Mouse (Mus musculus): ENCODE results near the gene Rabl6. TPM values are rescaled to one million over a fixed set of nuclear protein-coding genes. Genes with fewer than 3 reads are reported as not detected.
A peak's percentile ranks its signal among the peaks of the same experiment; 100 is the strongest.

The Rabl6 gene
- polyA plus RNA-seq, 1 experiment from 2014 or later, result 53.3 TPM

GRCm38 (mm10) chr2:25628738-25629137, 20.4 kb upstream of the Rabl6 start:
- Histone ChIP-seq H3K9ac (ENCODE audit: low read depth, low read length) (no peak overlapping the region), H3K27ac (ENCODE audit: low read depth, low read length) (no peak overlapping the region), H3K4me2 (replicated peaks; ENCODE audit: low read depth, low read length) (no peak overlapping the region), H3K4me3 (ENCODE audit: low read depth, low read length) (no peak overlapping the region), H3K36me3 (ENCODE audit: control insufficient read depth, insufficient read depth, low read length) (no peaks in the 10 kb centered on the region), H3K4me1 (replicated peaks; ENCODE audit: control insufficient read depth, insufficient read depth, low read length) (no peaks in the 10 kb centered on the region), H3K9me3 (ENCODE audit: control insufficient read depth, low read length) (no peaks in the 10 kb centered on the region), H3K27me3 (ENCODE audit: control insufficient read depth, insufficient read depth, low read length) (no peaks in the 10 kb centered on the region)
- WGBS, result 33% methylated on average over 4 of the region's 4 CpGs
- no peak for DNase-seq (ENCODE audit: low spot score)
- no peak for ATAC-seq (ENCODE audit: low FRiP score)

DNA sequence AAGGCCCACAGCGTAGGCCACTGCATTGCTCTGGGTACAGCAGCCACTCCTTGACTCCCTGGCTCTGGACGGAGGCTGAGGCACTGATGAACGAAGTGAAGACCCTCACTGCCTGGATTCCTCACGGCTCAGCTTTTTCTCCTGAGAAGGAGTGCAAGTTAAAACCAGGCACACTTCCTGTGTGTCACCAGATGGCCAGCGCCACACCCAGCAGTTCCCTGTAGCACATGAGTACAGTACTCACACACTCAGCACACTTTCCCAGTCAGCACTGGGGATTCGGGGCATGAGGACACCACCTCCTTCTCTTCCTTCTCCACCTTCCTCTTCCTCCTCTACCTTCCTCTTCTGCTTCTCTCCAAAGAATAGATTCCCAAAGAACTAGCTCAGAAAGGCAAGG, 19.5 kb upstream of the Rabl6 start, which contains the start of gene Fcna:
Gene Fcna (minus strand): TSS at position 220 of the 400 bp plus-strand sequence.
- Histone ChIP-seq H3K9ac (ENCODE audit: low read depth, low read length) (no peak within 1 kb of the TSS), H3K27ac (ENCODE audit: low read depth, low read length) (no peak within 1 kb of the TSS), H3K4me3 (ENCODE audit: low read depth, low read length) (no peak within 1 kb of the TSS), H3K4me1 (replicated peaks; ENCODE audit: control insufficient read depth, insufficient read depth, low read length) (no peaks in the 10 kb centered on the region), H3K27me3 (ENCODE audit: control insufficient read depth, insufficient read depth, low read length) (no peaks in the 10 kb centered on the region), H3K9me3 (ENCODE audit: control insufficient read depth, low read length) (no peaks in the 10 kb centered on the region), H3K36me3 (ENCODE audit: control insufficient read depth, insufficient read depth, low read length) (no peaks in the 10 kb centered on the region), H3K4me2 (replicated peaks; ENCODE audit: low read depth, low read length) (no peak within 1 kb of the TSS)
- 75% methylated on average over 6 of the region's 6 CpGs for WGBS
- ATAC-seq (ENCODE audit: low FRiP score) (no peak), DNase-seq (ENCODE audit: low spot score) (no peak)

GRCm38 (mm10) chr2:25625986-25626385, 17.7 kb upstream of the Rabl6 start:
- no peak overlapping the region for H3K9ac ChIP-seq (ENCODE audit: low read depth, low read length)
- WGBS, result 47% methylated on average over 5 of the region's 5 CpGs

GRCm38 (mm10) chr2:25621229-25622200, 13.2 kb upstream of the Rabl6 start, which contains the start of gene Tmem141:
Tmem141 (minus strand) TSS chr2:25622005.
- peaks cover 13% of the 10 kb centered on the region for H3K27me3 ChIP-seq (ENCODE audit: control insufficient read depth, insufficient read depth, low read length)
- H3K36me3 ChIP-seq (ENCODE audit: control insufficient read depth, insufficient read depth, low read length), result no peaks in the 10 kb centered on the region
- H3K4me1 ChIP-seq (replicated peaks; ENCODE audit: control insufficient read depth, insufficient read depth, low read length), result no peaks in the 10 kb centered on the region
- H3K27ac ChIP-seq (ENCODE audit: low read depth, low read length), result no peak within 1 kb of the TSS
- ATAC-seq (ENCODE audit: low FRiP score) (peak; percentile 92), DNase-seq (ENCODE audit: low spot score) (peak; percentile 84)
- H3K4me2 ChIP-seq (replicated peaks; ENCODE audit: low read depth, low read length), result peak within 1 kb of the TSS; percentile 65
- peak within 1 kb of the TSS; percentile 55; the same call in 1 of the 2 replicates for H3K9ac ChIP-seq (ENCODE audit: low read depth, low read length)
- 7% methylated on average over 34 of the region's 34 CpGs for WGBS
- H3K9me3 ChIP-seq (ENCODE audit: control insufficient read depth, low read length), result no peaks in the 10 kb centered on the region
- peak within 1 kb of the TSS; percentile 34 for H3K4me3 ChIP-seq (ENCODE audit: low read depth, low read length)

More at GRCm38 (mm10) chr2:25625986-25626385, 17.7 kb upstream of the Rabl6 start:
- H3K9me3 ChIP-seq (ENCODE audit: control insufficient read depth, low read length), result no peaks in the 10 kb centered on the region
- H3K36me3 ChIP-seq (ENCODE audit: control insufficient read depth, insufficient read depth, low read length), result no peaks in the 10 kb centered on the region
- H3K27ac ChIP-seq (ENCODE audit: low read depth, low read length), result no peak overlapping the region
- H3K27me3 ChIP-seq (ENCODE audit: control insufficient read depth, insufficient read depth, low read length), result no peaks in the 10 kb centered on the region
- H3K4me2 ChIP-seq (replicated peaks; ENCODE audit: low read depth, low read length), result no peak overlapping the region
- DNase-seq (ENCODE audit: low spot score), result no peak
- no peak for ATAC-seq (ENCODE audit: low FRiP score)
- H3K4me1 ChIP-seq (replicated peaks; ENCODE audit: control insufficient read depth, insufficient read depth, low read length), result no peaks in the 10 kb centered on the region
- H3K4me3 ChIP-seq (ENCODE audit: low read depth, low read length), result no peak overlapping the region

DNA sequence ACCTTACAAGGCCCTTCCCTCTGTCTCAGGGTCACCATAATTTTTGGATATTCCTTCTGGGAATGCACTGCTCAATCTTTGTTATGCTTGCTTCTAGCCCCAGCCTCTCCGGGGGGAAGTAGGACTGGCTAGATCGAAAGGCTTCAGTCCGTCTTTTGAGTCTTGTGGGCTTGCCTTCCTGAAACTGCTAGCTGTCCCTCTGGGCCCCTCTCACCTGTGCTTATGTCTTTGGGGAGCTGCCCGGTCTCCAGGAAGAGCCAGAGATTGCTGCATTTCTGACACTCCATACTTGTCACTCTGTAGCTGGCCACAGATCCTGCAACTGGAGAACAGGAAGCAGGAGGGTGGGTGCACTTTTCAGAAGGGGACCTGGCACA, 12.5 kb upstream of the Rabl6 start:
- Histone ChIP-seq H3K9ac (ENCODE audit: low read depth, low read length) (no peak overlapping the region), H3K27me3 (ENCODE audit: control insufficient read depth, insufficient read depth, low read length) (peaks cover 20% of the 10 kb centered on the region), H3K4me2 (replicated peaks; ENCODE audit: low read depth, low read length) (no peak overlapping the region; the same call in 1 of the 2 replicates), H3K36me3 (ENCODE audit: control insufficient read depth, insufficient read depth, low read length) (no peaks in the 10 kb centered on the region), H3K4me1 (replicated peaks; ENCODE audit: control insufficient read depth, insufficient read depth, low read length) (no peaks in the 10 kb centered on the region), H3K27ac (ENCODE audit: low read depth, low read length) (no peak overlapping the region), H3K9me3 (ENCODE audit: control insufficient read depth, low read length) (no peaks in the 10 kb centered on the region), H3K4me3 (ENCODE audit: low read depth, low read length) (no peak overlapping the region)
- 91% methylated on average over 4 of the region's 4 CpGs for WGBS
- DNase-seq (ENCODE audit: low spot score), result no peak
- ATAC-seq (ENCODE audit: low FRiP score), result no peak

DNA sequence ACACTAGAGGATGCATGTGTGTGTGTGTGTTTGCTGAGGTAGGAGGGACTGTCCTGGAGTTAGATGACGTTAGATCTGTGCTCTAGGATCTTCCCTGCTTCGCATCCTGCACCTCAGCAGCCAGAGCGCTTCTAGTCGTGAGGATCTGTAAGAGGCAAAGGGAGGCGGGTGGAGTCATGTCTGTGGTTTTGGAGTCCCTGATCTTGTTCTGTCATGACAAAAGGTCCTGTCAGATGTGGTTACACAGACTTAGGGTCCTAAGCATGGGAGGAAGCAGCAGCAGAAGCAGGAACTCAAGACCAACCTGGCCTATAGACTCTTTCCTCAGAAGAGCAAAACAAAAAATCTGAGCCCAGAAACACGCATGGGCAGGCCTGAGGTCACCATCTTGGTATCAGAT, 12.1 kb upstream of the Rabl6 start:
- Histone ChIP-seq H3K27me3 (ENCODE audit: control insufficient read depth, insufficient read depth, low read length) (peaks cover 24% of the 10 kb centered on the region), H3K9me3 (ENCODE audit: control insufficient read depth, low read length) (no peaks in the 10 kb centered on the region), H3K27ac (ENCODE audit: low read depth, low read length) (no peak overlapping the region), H3K36me3 (ENCODE audit: control insufficient read depth, insufficient read depth, low read length) (no peaks in the 10 kb centered on the region), H3K4me1 (replicated peaks; ENCODE audit: control insufficient read depth, insufficient read depth, low read length) (no peaks in the 10 kb centered on the region), H3K4me2 (replicated peaks; ENCODE audit: low read depth, low read length) (no peak overlapping the region), H3K4me3 (ENCODE audit: low read depth, low read length) (no peak overlapping the region), H3K9ac (ENCODE audit: low read depth, low read length) (no peak overlapping the region)
- ATAC-seq (ENCODE audit: low FRiP score), result no peak
- DNase-seq (ENCODE audit: low spot score), result no peak
- 86% methylated on average over 6 of the region's 6 CpGs for WGBS

GRCm38 (mm10) chr2:25617578-25617977, 9.3 kb upstream of the Rabl6 start, which contains the start of gene Ccdc183:
Ccdc183 (minus strand) TSS chr2:25617678.
- ATAC-seq (ENCODE audit: low FRiP score) (no peak), DNase-seq (ENCODE audit: low spot score) (no peak)
- peaks cover 28% of the 10 kb centered on the region for H3K27me3 ChIP-seq (ENCODE audit: control insufficient read depth, insufficient read depth, low read length)
- no peak within 1 kb of the TSS for H3K27ac ChIP-seq (ENCODE audit: low read depth, low read length)
- H3K9me3 ChIP-seq (ENCODE audit: control insufficient read depth, low read length), result no peaks in the 10 kb centered on the region
- H3K4me3 ChIP-seq (ENCODE audit: low read depth, low read length), result no peak within 1 kb of the TSS
- no peak within 1 kb of the TSS for H3K9ac ChIP-seq (ENCODE audit: low read depth, low read length)
- no peaks in the 10 kb centered on the region for H3K36me3 ChIP-seq (ENCODE audit: control insufficient read depth, insufficient read depth, low read length)
- WGBS, result 81% methylated on average over 3 of the region's 3 CpGs
- no peaks in the 10 kb centered on the region for H3K4me1 ChIP-seq (replicated peaks; ENCODE audit: control insufficient read depth, insufficient read depth, low read length)
- no peak within 1 kb of the TSS for H3K4me2 ChIP-seq (replicated peaks; ENCODE audit: low read depth, low read length)

DNA sequence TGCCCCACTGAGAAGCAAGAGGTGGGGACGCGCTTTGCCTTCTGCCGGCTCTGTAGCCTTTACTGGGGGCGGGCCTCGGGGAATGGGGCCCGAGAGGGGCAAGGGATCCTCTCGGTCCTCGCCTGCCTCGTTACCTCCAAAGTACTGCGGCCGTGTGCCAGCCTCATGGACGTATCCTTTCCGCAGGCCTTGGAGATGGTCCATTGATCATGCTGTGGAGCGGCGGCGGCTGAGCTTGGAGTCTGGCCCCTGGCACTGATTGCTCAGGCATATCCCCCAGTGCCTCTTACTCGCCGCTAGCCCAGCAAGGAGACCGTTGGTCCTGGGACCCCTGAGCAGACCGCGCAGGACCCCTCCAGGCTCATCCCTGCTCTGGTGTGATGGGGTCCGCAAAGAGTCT, 8.1 kb upstream of the Rabl6 start:
- H3K9ac ChIP-seq (ENCODE audit: low read depth, low read length), result 0 out of 2 replicates have a peak overlapping the region, but pooled peaks have one; percentile 19
- no peak overlapping the region for H3K4me3 ChIP-seq (ENCODE audit: low read depth, low read length)
- H3K9me3 ChIP-seq (ENCODE audit: control insufficient read depth, low read length), result no peaks in the 10 kb centered on the region
- ATAC-seq (ENCODE audit: low FRiP score) (no peak), DNase-seq (ENCODE audit: low spot score) (peak; percentile 6)
- WGBS, result 22% methylated on average over 22 of the region's 22 CpGs
- no peaks in the 10 kb centered on the region for H3K36me3 ChIP-seq (ENCODE audit: control insufficient read depth, insufficient read depth, low read length)
- no peaks in the 10 kb centered on the region for H3K4me1 ChIP-seq (replicated peaks; ENCODE audit: control insufficient read depth, insufficient read depth, low read length)
- no peak overlapping the region for H3K4me2 ChIP-seq (replicated peaks; ENCODE audit: low read depth, low read length)
- no peak overlapping the region for H3K27ac ChIP-seq (ENCODE audit: low read depth, low read length)
- H3K27me3 ChIP-seq (ENCODE audit: control insufficient read depth, insufficient read depth, low read length), result peaks cover 28% of the 10 kb centered on the region
